Mouse (Mus musculus) c-Kit-positive CD71-negative TER-119-negative erythroid progenitor cells, embryonic 14.5 days (primary cell): Measurements from ENCODE around the gene Eepd1.

ENCODE experiments used
- DNase-seq: peaks from one replicate; pipeline ENCODE4 v3.0.0-alpha.2; 2013; ENCODE audit warnings: low read depth

Eepd1 gene

GRCm38 (mm10) chr9:25535487-25535886 is 54.1 kb downstream of the Eepd1 start:
- DNase-seq = no peak

- no peak for DNase-seq
These were observed 58.1 kb downstream of the Eepd1 start for GRCm38 (mm10) chr9:25539461-25539860.

- DNase-seq = peak; percentile 6
These were observed 60.0 kb downstream of the Eepd1 start for GRCm38 (mm10) chr9:25541355-25541754.

GRCm38 (mm10) chr9:25545212-25545611 is 63.9 kb downstream of the Eepd1 start:
- no peak for DNase-seq

- DNase-seq = no peak
These were observed 68.0 kb downstream of the Eepd1 start for GRCm38 (mm10) chr9:25549130-25550060.

GRCm38 (mm10) chr9:25550196-25550595 is 68.8 kb downstream of the Eepd1 start:
- DNase-seq = no peak

- no peak for DNase-seq
These were observed 71.2 kb downstream of the Eepd1 start for GRCm38 (mm10) chr9:25552532-25552931.

GRCm38 (mm10) chr9:25554246-25554803 is 73.0 kb downstream of the Eepd1 start:
- DNase-seq = no peak

- no peak for DNase-seq
These were observed 73.9 kb downstream of the Eepd1 start for GRCm38 (mm10) chr9:25555261-25555660.

GRCm38 (mm10) chr9:25556008-25556407 is 74.7 kb downstream of the Eepd1 start:
- no peak for DNase-seq

- no peak for DNase-seq
These were observed 76.0 kb downstream of the Eepd1 start for GRCm38 (mm10) chr9:25557378-25557777.

GRCm38 (mm10) chr9:25558834-25559233 is 77.5 kb downstream of the Eepd1 start:
- no peak for DNase-seq

GRCm38 (mm10) chr9:25560016-25560758 is 78.8 kb downstream of the Eepd1 start:
- DNase-seq = no peak

GRCm38 (mm10) chr9:25561143-25561542 is 79.8 kb downstream of the Eepd1 start:
- no peak for DNase-seq

GRCm38 (mm10) chr9:25563806-25564205 is 82.5 kb downstream of the Eepd1 start:
- DNase-seq = no peak

- DNase-seq = no peak
These were observed 85.7 kb downstream of the Eepd1 start for GRCm38 (mm10) chr9:25567071-25567470.

GRCm38 (mm10) chr9:25568783-25569182 is 87.4 kb downstream of the Eepd1 start:
- DNase-seq = no peak

- DNase-seq = no peak
These were observed 88.7 kb downstream of the Eepd1 start for GRCm38 (mm10) chr9:25570011-25570410.

GRCm38 (mm10) chr9:25570436-25570835 is 89.1 kb downstream of the Eepd1 start:
- DNase-seq = no peak

- no peak for DNase-seq
These were observed 90.0 kb downstream of the Eepd1 start for GRCm38 (mm10) chr9:25571381-25571780.

- no peak for DNase-seq
These were observed 92.4 kb downstream of the Eepd1 start for GRCm38 (mm10) chr9:25573753-25574152.

- DNase-seq = no peak
These were observed 92.8 kb downstream of the Eepd1 start for GRCm38 (mm10) chr9:25574186-25574585.
